Mouse (Mus musculus) lung, postnatal 0 days (tissue): Measurements from ENCODE around the gene Pomt1.

Experiments
- CTCF ChIP-seq: IDR thresholded peaks from 2 replicates; pipeline ENCODE4 v1.5.1; 2016; ENCODE audit warnings: antibody characterized with exemption, mild to moderate bottlenecking
- EP300 ChIP-seq: IDR thresholded peaks from 2 replicates; pipeline ENCODE4 v1.6.1; 2016; ENCODE audit warnings: antibody characterized with exemption, mild to moderate bottlenecking, control low read depth

DNA sequence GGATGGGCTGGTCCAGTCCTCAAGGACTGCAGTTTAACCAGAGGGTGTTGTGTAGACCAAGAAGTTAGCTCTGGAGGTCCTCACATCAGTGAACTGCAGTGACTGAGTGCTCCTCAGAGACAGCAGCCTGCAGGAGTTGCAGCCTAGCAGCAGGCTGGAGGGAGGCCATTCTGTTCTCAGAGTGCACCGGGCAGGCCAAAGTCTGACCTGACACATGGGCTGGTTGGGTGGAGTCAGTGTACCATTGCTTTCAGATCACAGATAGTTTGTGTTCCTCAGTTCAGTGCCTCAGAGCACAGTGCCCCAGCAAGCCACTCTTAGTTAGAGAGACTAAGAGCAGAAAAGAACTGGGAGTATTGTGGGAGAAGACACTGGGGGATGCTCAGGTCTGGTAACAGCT, 28.7 kb upstream of the Pomt1 start:
- TF ChIP-seq CTCF (no peak), EP300 (no peak)
